Mouse (Mus musculus): ENCODE measurements at regions not wholly inside any gene's neighbourhood (a gene's known extent, or its start where the extent isn't known, plus 50 kb on each side); places are given as distances from the start of the nearest gene placed in this dataset.
A peak's percentile ranks its signal among the peaks of the same experiment; 100 is the strongest.

- H3ac ChIP-seq (ENCODE audit: control insufficient read depth, insufficient read length) = no peak overlapping the region
- no peaks in the 10 kb centered on the region for H3K36me3 ChIP-seq (ENCODE audit: control insufficient read depth, insufficient read depth)
- no peaks in the 10 kb centered on the region for H3K27me3 ChIP-seq (ENCODE audit: control insufficient read depth, insufficient read depth, insufficient read length)
- no peak overlapping the region for H3K4me2 ChIP-seq (ENCODE audit: low read depth)
- no peaks in the 10 kb centered on the region for H3K79me2 ChIP-seq (ENCODE audit: control insufficient read depth, insufficient read depth)
- TF ChIP-seq POLR2A (IDR thresholded peaks at IDR 0.05; ENCODE audit: insufficient read length, low read depth) = no peak
- no peak for TF ChIP-seq SRF (IDR thresholded peaks at IDR 0.05; ENCODE audit: control insufficient read depth, insufficient read length, low read depth)
- TF ChIP-seq CEBPB (IDR thresholded peaks at IDR 0.05; ENCODE audit: insufficient read depth, poor library complexity, severe bottlenecking) = no peak
- TF ChIP-seq TCF3 (IDR thresholded peaks at IDR 0.05; ENCODE audit: insufficient read length, low read depth) = no peak
- TF ChIP-seq USF1 (IDR thresholded peaks at IDR 0.05; ENCODE audit: low read depth) = no peak
- TF ChIP-seq E2F4 (IDR thresholded peaks at IDR 0.05; ENCODE audit: insufficient read depth) = no peak
- TF ChIP-seq MYOG (IDR thresholded peaks at IDR 0.05; ENCODE audit: control insufficient read depth in 1 of 3, insufficient read depth in 1 of 3, insufficient read length in 2 of 3, low read depth in 2 of 3) = no peak
- no peak for TF ChIP-seq REST (IDR thresholded peaks at IDR 0.05; ENCODE audit: insufficient read depth, insufficient read length)
- no peak for TF ChIP-seq MYOD1 (IDR thresholded peaks at IDR 0.05; ENCODE audit: control insufficient read depth in 1 of 3, insufficient read length in 2 of 3, low read depth in 2 of 3)
- TF ChIP-seq MAX (IDR thresholded peaks at IDR 0.05; ENCODE audit: low read depth) = no peak
- TF ChIP-seq POLR2AphosphoS2 (IDR thresholded peaks at IDR 0.05; ENCODE audit: insufficient read length, low read depth) = no peak
- TF ChIP-seq TCF12 (IDR thresholded peaks at IDR 0.05; ENCODE audit: insufficient read depth, poor library complexity, severe bottlenecking) = no peak
- H3K4me3 ChIP-seq = no peak overlapping the region
These were observed 385.1 kb downstream of the Ccser2 start for GRCm38 (mm10) chr14:36583338-36584064.

GRCm38 (mm10) chr14:36563229-36563865, 405.2 kb downstream of the Ccser2 start:
- no peak overlapping the region for H3K4me3 ChIP-seq
- no peaks in the 10 kb centered on the region for H3K27me3 ChIP-seq (ENCODE audit: control insufficient read depth, insufficient read depth, insufficient read length)
- H3K79me2 ChIP-seq (ENCODE audit: control insufficient read depth, insufficient read depth) = no peaks in the 10 kb centered on the region
- H3K4me2 ChIP-seq (ENCODE audit: low read depth) = no peak overlapping the region
- TF ChIP-seq REST (IDR thresholded peaks at IDR 0.05; ENCODE audit: insufficient read depth, insufficient read length) = no peak
- TF ChIP-seq TCF12 (IDR thresholded peaks at IDR 0.05; ENCODE audit: insufficient read depth, poor library complexity, severe bottlenecking) = no peak
- TF ChIP-seq SRF (IDR thresholded peaks at IDR 0.05; ENCODE audit: control insufficient read depth, insufficient read length, low read depth) = no peak
- no peak for TF ChIP-seq MYOD1 (IDR thresholded peaks at IDR 0.05; ENCODE audit: control insufficient read depth in 1 of 3, insufficient read length in 2 of 3, low read depth in 2 of 3)
- no peak for TF ChIP-seq USF1 (IDR thresholded peaks at IDR 0.05; ENCODE audit: low read depth)
- no peak for TF ChIP-seq E2F4 (IDR thresholded peaks at IDR 0.05; ENCODE audit: insufficient read depth)
- no peak for TF ChIP-seq POLR2AphosphoS2 (IDR thresholded peaks at IDR 0.05; ENCODE audit: insufficient read length, low read depth)
- no peak for TF ChIP-seq MYOG (IDR thresholded peaks at IDR 0.05; ENCODE audit: control insufficient read depth in 1 of 3, insufficient read depth in 1 of 3, insufficient read length in 2 of 3, low read depth in 2 of 3)
- no peak for TF ChIP-seq POLR2A (IDR thresholded peaks at IDR 0.05; ENCODE audit: insufficient read length, low read depth)
- TF ChIP-seq MAX (IDR thresholded peaks at IDR 0.05; ENCODE audit: low read depth) = no peak
- no peak overlapping the region for H3ac ChIP-seq (ENCODE audit: control insufficient read depth, insufficient read length)
- no peaks in the 10 kb centered on the region for H3K36me3 ChIP-seq (ENCODE audit: control insufficient read depth, insufficient read depth)

DNA sequence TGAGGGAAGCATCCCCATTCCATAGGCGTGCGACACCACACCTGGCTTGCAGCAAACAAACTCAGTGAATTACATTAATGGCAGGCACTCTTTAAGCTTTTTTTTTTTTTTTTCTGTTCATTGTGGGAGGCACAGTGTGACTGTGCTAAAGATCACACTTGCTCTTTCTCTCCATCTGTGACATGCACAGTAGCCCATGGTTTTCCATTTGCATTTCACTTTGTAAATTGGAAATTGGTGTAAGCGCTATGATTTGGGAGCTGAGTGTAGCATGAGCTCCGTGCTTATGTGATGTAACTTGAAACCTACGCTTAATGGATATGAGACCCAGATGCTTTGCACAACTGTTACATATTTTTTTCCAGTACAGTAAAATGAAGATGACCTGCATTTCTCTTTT, 431.2 kb downstream of the Ccser2 start:
- Histone ChIP-seq H3K4me2 (ENCODE audit: low read depth) (no peak overlapping the region), H3K36me3 (ENCODE audit: control insufficient read depth, insufficient read depth) (no peaks in the 10 kb centered on the region), H3K4me3 (no peak overlapping the region), H3K79me2 (ENCODE audit: control insufficient read depth, insufficient read depth) (no peaks in the 10 kb centered on the region), H3ac (ENCODE audit: control insufficient read depth, insufficient read length) (no peak overlapping the region), H3K27me3 (ENCODE audit: control insufficient read depth, insufficient read depth, insufficient read length) (no peaks in the 10 kb centered on the region)
- TF ChIP-seq MAX (IDR thresholded peaks at IDR 0.05; ENCODE audit: low read depth) = no peak
- TF ChIP-seq E2F4 (IDR thresholded peaks at IDR 0.05; ENCODE audit: insufficient read depth) = no peak
- TF ChIP-seq USF1 (IDR thresholded peaks at IDR 0.05; ENCODE audit: low read depth) = no peak
- no peak for TF ChIP-seq TCF12 (IDR thresholded peaks at IDR 0.05; ENCODE audit: insufficient read depth, poor library complexity, severe bottlenecking)
- TF ChIP-seq TCF3 (IDR thresholded peaks at IDR 0.05; ENCODE audit: insufficient read length, low read depth) = no peak
- TF ChIP-seq CEBPB (IDR thresholded peaks at IDR 0.05; ENCODE audit: insufficient read depth, poor library complexity, severe bottlenecking) = no peak
- no peak for TF ChIP-seq MYOG (IDR thresholded peaks at IDR 0.05; ENCODE audit: control insufficient read depth in 1 of 3, insufficient read depth in 1 of 3, insufficient read length in 2 of 3, low read depth in 2 of 3)
- no peak for TF ChIP-seq POLR2A (IDR thresholded peaks at IDR 0.05; ENCODE audit: insufficient read length, low read depth)
- TF ChIP-seq POLR2AphosphoS2 (IDR thresholded peaks at IDR 0.05; ENCODE audit: insufficient read length, low read depth) = no peak
- no peak for TF ChIP-seq MYOD1 (IDR thresholded peaks at IDR 0.05; ENCODE audit: control insufficient read depth in 1 of 3, insufficient read length in 2 of 3, low read depth in 2 of 3)

DNA sequence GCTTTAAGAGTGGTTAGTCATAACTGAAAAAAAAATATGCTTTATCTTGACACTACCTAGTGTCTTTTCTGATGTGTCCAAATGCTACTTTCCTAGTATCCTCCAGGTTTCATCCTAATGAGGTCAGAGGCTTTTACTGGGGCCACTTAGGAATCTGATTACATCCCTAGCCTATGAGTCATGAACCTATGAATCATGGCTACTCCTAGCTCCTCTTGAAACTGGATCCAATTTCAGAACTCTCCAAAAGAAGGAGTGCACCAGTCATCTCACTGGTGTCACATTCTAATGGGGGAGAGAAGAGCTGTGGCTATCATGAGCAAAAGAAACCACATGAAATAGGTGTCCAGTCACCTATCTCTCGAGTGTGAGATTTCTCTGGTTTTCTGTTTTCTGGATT, 432.6 kb downstream of the 4930474N05Rik start:
- no peak overlapping the region for H3K4me3 ChIP-seq
- TF ChIP-seq MYOG (IDR thresholded peaks at IDR 0.05; ENCODE audit: control insufficient read depth in 1 of 3, insufficient read depth in 1 of 3, insufficient read length in 2 of 3, low read depth in 2 of 3) = no peak
- no peak for TF ChIP-seq CEBPB (IDR thresholded peaks at IDR 0.05; ENCODE audit: insufficient read depth, poor library complexity, severe bottlenecking)
- no peak for TF ChIP-seq MAX (IDR thresholded peaks at IDR 0.05; ENCODE audit: low read depth)
- no peak for TF ChIP-seq MYOD1 (IDR thresholded peaks at IDR 0.05; ENCODE audit: control insufficient read depth in 1 of 3, insufficient read length in 2 of 3, low read depth in 2 of 3)
- no peak for TF ChIP-seq TCF3 (IDR thresholded peaks at IDR 0.05; ENCODE audit: insufficient read length, low read depth)
- TF ChIP-seq POLR2A (IDR thresholded peaks at IDR 0.05; ENCODE audit: insufficient read length, low read depth) = no peak
- no peak for TF ChIP-seq REST (IDR thresholded peaks at IDR 0.05; ENCODE audit: insufficient read depth, insufficient read length)
- TF ChIP-seq TCF12 (IDR thresholded peaks at IDR 0.05; ENCODE audit: insufficient read depth, poor library complexity, severe bottlenecking) = no peak
- TF ChIP-seq SRF (IDR thresholded peaks at IDR 0.05; ENCODE audit: control insufficient read depth, insufficient read length, low read depth) = no peak
- no peak for TF ChIP-seq POLR2AphosphoS2 (IDR thresholded peaks at IDR 0.05; ENCODE audit: insufficient read length, low read depth)
- TF ChIP-seq E2F4 (IDR thresholded peaks at IDR 0.05; ENCODE audit: insufficient read depth) = no peak
- H3K79me2 ChIP-seq (ENCODE audit: control insufficient read depth, insufficient read depth) = no peaks in the 10 kb centered on the region
- H3ac ChIP-seq (ENCODE audit: control insufficient read depth, insufficient read length) = no peak overlapping the region
- peak overlapping the region; percentile 39 for H3K4me2 ChIP-seq (ENCODE audit: low read depth)
- H3K27me3 ChIP-seq (ENCODE audit: control insufficient read depth, insufficient read depth, insufficient read length) = no peaks in the 10 kb centered on the region
- H3K36me3 ChIP-seq (ENCODE audit: control insufficient read depth, insufficient read depth) = no peaks in the 10 kb centered on the region
